Mouse (Mus musculus): ENCODE measurements around the gene Gmeb2. TPM values are rescaled to one million over a fixed set of nuclear protein-coding genes. Genes with fewer than 3 reads are reported as not detected.

Gene Gmeb2
- total RNA-seq, 2 experiments from 2014 or later, result 11.5 to 13.3 TPM

DNA sequence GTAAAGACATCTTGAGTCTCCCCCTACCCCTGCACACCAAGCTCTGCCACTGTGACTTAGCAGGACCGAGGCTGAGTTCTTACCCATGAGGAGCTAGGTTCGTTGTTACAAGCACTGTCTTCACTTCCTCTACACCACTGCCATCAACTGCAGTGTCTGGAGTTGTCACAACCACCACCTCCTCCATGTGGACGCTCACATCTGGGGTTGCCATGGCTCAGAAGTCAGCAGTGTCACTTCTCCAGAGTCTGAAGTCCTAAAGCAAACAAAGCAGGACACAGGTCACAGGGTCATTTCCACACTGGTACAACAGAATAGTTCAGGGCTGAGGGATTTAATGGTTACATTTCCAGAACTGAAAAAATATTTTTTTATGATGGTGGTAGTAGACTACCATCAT is 10.0 kb downstream of the Gmeb2 start:
- intact Hi-C loops (cut with DNase I), result no loop called here
- DNase-seq, result no peak

DNA sequence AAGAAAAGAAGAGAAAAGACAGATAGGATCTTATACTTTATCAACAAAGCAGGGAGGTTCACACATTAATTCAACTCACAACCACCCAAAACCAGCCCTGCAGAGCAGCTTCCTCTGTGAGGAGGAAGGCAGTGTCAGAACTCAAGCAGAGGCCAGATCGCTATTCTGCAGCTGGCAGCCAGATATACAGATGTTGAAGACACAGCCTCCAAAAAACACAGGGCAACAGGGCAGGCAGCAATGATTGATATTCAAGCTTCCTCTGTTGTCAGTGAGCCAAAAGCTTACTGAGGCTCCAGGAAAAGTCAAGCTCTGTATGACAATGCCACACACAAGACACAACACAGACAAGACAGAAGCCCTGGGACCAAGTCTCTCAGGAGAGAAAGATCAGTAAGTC is 11.1 kb downstream of the Gmeb2 start:
- no peak for DNase-seq
- intact Hi-C loops (cut with DNase I), result no loop called here

DNA sequence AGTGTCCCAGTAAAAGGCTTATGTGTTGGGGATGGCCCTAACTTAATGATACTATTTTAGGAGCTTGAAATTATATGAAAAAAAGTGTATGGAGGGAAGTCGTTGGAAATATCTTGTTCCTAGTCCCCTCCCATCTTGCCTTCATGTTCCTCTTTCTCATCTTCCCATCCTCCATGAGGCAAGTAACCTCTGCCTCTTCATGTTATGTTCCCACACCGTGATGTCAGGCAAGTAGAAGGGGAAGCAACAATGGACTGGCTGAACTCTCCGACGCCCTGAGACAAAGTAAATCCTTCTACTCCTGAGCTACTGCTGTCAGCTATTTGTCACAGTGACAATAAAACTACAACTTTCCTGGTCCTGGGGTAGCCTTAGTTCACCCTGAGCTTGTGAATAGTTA is 13.2 kb downstream of the Gmeb2 start:
- DNase-seq, result no peak
- intact Hi-C loops (cut with DNase I), result no loop called here

DNA sequence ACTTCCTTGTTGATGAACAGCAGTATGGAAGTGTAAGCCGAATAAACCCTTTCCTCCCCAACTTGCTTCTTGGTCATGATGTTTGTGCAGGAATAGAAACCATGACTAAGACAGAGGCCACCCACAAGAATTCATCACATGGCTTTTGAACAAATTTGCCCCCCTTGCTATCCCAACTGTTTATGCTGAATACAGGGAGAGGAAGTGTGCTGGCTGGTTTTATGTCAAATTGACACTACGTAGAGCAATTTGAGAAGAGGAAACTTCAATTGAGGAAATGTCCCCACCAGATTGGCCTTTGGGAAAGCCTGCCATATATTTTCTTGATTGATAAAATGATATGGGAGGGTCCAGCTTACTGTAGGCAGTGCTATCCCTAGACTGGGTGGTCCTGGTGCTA is 14.0 kb downstream of the Gmeb2 start:
- intact Hi-C loops (cut with DNase I), result no loop called here
- no peak for DNase-seq

DNA sequence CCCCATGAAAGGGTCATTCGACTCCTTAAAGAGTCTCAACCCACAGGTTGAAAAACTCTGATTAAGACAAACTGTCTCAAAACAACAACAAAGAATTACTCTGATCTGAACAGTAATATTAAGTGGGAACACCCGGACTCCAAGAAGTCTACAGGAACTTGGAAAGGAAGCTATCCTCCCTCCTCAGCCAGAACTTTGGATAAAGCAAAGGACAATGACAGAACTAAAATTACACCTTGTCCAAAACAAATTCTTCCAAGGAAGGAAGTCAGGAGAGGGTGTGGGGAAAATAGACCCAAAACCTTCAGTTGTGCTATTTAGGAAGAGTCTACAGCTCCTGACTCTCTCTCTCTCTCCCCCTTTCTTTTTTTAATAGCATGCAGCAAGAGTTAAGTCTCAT is 15.7 kb downstream of the Gmeb2 start:
- DNase-seq, result no peak
- intact Hi-C loops (cut with DNase I), result no loop called here

DNA sequence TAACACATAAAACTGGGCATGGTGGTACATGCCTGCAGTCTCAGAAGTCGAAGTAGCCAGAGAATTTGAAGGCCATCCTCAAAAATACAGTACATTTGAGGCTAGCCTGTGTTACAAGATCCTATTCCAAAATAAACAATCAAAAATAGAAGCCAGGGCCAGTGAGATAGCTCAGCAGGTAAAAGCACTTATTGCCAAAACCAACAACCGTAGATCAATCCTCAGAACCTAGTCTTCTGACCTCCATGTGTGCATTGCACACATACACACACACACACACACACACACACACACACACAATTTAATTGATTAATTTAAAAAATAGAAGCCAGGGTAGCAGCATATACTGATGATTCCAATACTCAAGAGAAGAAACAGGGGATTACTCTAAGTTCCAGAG is 21.0 kb downstream of the Gmeb2 start:
- DNase-seq, result no peak
- intact Hi-C loops (cut with DNase I), result no loop called here

DNA sequence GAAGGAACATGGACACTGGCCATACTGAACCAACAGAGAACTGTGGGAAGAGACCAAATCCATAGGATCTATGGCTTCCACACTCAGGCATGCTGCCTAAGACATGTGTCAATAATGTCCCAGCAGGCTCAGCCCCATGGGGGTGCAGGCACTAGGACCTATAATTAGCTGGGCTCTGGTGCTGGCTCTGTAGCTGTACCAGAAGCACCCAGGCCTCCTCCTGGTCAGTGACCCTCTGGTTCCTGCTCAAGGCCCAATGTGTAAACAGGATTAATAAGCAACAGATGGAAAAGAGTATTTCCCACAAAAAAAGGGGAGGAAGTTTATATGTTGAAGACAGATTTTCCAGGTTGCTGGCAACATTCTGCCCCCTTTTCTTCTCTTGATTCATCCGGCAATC is 34.6 kb downstream of the Gmeb2 start:
- intact Hi-C loops (cut with DNase I), result no loop called here
- DNase-seq, result no peak

DNA sequence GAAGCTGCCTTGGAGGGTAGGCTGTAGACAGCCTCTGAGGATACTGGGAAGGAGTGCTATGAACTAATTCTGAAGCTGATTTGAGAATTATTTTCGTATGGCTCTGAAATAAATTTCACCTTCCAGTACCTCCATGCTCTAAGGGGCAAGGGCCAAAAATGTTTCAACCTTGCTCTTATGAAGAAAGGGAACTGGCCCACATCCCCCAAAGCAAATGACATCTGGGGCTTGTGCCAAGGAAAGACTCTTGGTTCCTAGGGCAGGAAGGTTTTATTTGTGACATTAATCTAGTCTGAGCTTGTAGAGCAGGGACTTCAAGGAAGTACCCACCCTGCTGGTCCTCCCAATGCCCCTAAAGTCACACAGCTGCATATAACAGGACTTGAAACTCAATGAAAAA is 36.0 kb downstream of the Gmeb2 start:
- intact Hi-C loops (cut with DNase I), result no loop called here
- no peak for DNase-seq

DNA sequence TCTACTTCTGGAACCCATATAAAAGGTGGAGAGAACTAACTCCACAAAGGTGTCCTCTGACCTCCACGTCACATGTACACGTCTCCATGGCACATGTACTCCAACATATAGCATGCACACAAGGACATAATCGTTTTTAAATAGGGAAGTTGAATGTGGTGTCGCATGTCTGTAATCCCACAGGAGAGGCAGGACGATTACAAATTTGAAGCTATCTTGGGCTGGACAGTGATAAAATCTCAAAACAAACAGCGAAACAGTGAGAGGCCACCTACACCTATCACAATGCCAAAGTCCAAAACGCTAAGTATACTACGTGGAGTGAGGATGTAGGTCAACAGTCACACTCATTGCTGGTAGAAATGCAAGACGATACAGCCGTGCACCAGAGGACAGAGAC is 38.6 kb downstream of the Gmeb2 start:
- DNase-seq, result no peak
- intact Hi-C loops (cut with DNase I), result no loop called here

DNA sequence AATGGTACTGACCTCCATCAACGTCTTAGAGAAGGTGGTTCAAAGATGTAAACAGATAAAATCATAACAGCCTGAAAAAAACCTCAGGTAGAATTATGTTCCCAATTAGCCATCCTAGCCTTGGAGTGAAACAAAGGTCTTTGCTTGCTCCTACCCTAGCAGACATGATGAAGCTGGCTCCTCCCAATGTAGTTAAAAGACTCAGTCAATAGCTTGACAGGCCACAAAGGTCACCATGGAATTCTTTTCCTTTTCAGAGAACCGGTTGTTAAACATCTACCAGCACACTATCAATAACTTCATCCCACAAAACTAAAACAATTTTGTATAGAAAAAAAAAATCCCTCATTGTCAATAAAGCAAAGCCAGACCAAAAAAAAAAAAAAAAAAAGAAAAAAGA is 42.8 kb downstream of the Gmeb2 start:
- intact Hi-C loops (cut with DNase I), result no loop called here
- DNase-seq, result no peak

DNA sequence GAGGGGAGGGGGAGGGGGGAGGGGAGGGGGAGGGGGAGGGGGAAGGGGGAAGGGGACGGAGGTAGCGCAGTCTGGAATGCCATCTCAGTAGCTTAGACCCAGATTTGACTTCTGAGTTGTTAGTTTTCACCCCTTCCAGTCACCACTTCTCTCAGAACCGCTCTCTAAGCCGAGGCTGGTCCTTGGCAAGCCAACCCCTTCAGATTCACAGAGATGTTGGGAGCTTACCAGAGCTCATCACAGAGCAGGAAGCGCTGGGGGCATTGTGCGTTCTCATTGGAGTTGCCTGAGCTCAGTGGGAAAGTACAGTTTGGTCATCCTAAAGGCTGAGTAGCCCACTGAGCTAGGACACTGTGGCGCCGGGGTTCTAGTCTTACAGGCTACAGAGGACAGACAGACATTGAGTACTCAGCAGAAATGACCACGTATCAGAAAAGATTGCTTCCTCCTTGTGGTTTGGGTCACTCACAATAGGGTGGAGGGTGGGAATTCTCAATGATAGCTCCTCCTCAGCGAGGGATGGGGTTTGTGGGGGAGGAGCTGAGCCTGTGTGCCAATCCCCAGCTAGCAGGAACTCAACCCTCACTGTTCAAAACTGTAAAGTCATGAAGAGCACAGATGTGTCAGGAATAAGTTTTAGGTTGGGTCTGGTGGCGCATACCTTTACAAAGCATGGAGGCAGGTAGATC is 44.0 kb downstream of the Gmeb2 start:
- intact Hi-C loops (cut with DNase I), result loop anchor here (5.0 kb wide), 1 partner anchor 43 kb away; the partner anchor contains the start of gene Gmeb2
- peak; percentile 26 to 52 for DNase-seq

DNA sequence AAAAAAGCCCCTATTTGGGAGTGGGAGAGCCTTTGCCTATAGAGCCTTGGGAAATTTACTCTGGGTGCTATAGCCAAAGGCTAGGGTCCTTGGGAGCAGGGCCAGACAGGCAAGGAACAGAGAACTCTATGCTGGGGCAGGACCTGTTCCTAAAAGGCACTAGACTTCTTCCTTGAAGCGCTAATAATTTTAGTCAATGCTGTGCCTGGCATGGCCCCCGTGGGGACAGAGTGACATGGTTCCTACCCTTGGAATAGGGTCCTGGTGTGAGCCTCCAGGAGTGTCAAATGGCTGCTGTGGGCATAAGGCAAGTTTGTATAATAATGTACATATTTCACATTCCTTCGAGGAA is 45.5 kb downstream of the Gmeb2 start:
- DNase-seq, result peak in 1 of 2 experiments; percentile 2
- intact Hi-C loops (cut with DNase I), result loop anchor here (5.0 kb wide), 1 partner anchor 45 kb away; the partner anchor contains the start of gene Gmeb2

DNA sequence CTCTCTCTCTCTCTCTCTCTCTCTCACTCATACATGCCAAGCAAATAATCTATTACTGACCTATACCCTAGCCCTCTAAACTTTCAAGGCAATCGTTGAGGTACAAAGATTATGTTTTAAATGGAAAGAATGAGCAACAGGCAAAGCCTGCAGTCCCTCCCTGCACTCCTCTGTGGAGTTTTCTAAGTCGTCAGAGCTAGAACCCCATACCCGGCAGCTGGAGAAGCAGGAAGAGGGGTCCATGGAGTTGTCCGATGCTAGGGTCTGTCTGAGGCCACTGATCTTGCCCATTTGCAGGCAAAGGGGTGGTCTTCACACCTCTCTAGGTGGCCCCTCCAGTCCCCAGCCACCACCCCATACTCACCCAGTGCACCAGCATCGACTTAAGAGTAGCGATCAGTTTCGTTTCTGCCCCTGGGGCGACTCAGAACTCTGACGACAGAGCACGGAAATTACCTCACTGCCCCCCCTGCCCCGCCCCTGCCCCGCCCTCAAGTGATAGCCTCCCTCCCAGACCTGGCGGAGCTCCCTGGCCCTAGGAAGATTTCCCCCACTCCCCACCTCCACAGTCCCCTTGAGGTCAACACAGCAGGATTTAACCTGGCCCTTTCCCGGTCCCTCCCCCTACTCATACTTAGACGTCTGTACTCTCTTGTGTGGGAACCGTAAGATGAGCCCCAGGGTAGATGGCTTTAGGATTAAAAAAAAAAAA is 46.1 kb downstream of the Gmeb2 start, which contains the start of gene Helz2:
Gene Helz2 (minus strand): TSS at position 426 of the 712 bp plus-strand sequence.
- DNase-seq, result peak; percentile 56 to 60
- intact Hi-C loops (cut with DNase I), result loop anchor here (5.0 kb wide), 1 partner anchor 46 kb away; the partner anchor contains the start of gene Gmeb2

DNA sequence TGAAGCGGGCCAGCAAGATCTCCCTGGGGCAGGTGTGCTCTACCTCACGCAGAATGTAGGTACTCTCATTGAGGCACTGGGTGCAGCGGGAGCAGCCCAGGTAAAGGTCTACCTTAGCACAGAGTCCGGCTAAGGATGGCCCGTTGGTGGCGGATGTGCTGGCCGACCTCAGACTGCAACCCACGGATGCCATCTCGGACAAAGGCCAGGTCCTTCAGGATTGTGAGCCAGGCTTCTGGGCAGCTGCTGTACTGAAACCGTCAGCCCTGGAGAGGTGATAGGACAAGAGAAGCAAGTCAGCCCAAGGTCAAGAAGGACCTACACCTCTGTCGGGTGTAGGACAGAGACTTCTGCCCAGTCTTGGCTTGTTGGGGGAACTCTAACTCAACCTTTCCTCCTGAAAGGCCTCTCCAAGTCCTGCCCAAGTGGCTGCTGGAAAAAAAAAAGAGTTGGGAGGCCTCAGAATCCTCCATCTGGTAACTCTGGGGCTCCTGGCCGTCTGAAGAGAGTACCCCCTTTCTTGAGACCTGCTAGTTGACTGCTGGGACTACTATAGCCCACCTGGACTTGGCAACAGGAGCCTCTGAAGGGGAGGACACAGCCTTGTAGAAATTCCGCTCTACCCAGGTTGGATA is 46.9 kb downstream of the Gmeb2 start:
- intact Hi-C loops (cut with DNase I), result loop anchor here (5.0 kb wide), 1 partner anchor 46 kb away; the partner anchor contains the start of gene Gmeb2
- DNase-seq, result peak in 1 of 2 experiments; percentile 2

DNA sequence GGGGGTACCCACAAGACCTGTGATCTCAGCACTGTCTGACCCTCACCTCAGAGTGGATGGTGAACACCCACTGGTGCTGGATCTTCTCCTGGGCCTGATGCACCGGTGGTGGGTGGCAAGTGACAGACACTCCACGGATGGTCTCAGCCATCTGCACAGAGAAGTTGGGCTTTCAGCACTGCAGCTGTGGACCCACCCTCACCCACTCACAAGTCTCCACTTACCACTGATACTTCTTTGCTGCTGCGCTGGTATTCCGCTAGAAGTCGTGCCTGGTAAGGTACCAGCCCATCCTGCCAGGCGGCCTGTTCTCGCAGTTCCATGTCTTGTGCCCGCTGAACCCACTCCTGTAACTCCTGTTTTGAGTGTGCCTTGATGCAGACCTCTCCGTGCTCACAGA is 48.6 kb downstream of the Gmeb2 start:
- intact Hi-C loops (cut with DNase I), result loop anchor here (5.0 kb wide), 1 partner anchor 52 kb away; the partner anchor contains the start of gene Ppdpf
- DNase-seq, result no peak

DNA sequence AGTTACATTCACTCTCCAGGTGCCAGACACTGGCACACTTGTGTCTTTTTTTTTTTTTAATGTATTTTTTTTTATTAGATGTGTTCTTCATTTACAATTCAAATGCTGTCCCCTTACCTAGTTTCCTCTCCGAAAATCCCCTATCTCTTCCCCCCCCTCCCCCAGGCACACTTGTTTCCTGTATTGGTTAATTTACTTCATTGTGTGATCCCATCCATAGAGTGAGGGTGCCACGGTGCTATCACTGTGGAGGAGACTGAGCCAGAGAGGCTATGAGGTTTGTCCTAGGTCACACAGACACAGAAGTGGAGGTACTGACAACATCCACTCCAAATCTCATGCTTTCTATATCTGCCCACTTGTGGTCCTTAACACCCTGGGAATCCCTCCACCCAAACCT is 49.0 kb downstream of the Gmeb2 start:
- no peak for DNase-seq
- intact Hi-C loops (cut with DNase I), result loop anchor here (5.0 kb wide), 1 partner anchor 52 kb away; the partner anchor contains the start of gene Ppdpf

DNA sequence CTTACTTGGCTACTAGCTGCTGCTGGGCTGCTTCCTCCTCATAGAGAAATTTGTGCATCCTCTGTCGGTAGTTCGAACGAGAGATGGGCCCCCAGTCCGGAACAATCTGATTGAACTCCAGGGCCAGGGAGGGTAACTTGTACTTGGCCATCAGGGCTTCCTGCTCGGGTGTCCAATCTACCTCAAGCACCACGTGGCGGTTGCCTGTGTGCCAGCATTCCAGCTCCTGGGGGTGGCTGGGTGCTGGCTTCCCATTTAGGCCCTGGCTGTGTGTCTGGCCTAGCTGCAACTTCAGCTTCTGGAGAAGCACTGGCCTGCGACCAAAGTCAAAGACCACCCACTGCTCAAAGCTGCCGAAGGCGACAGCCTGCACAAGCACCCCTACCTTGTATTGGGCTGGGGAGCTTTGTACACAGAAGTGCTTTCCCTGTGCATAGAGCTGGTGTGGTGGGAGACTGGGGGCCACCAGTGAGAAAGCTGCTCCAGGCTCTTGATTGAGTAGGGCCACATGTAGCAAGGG is 49.7 kb downstream of the Gmeb2 start:
- intact Hi-C loops (cut with DNase I), result loop anchor here (5.0 kb wide), 1 partner anchor 51 kb away; the partner anchor contains the start of gene Ppdpf
- peak; percentile 13 to 35 for DNase-seq

DNA sequence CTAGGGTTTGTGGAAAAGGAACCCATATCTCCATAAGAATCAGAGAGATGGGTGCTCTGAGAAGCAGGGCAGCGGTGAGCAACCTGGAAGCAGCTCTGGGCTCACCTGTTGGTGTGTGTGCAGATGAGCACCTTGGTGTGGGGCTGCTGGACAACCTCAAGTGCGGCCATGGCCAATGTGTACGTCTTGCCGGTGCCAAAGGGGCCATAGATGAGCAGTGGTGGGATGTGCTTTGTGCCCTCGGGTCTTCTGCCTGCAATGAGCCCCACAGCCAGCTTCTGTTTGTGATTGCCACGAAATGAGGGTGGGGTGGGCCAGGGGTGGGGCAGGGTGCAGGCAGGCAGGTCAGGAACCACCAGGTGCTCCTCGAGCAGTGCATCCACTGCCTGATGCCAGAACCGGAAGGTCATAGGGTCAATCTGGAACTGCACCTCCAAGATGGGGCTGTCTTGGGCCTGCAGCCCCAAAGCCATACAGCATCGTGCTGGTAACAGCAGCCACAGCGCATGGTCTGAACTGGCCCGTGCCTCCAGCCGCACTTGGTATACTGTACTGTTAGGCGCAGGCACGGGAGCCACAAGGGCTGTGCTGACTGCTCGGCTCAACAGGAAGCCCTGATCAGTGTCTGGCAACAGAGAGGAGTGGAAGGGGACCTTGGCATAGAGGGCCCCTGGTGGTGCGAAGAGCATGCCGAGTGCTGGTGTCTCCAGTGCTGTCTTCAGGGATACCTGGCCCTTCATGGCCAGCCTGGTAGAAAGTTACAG is 50.4 kb downstream of the Gmeb2 start:
- intact Hi-C loops (cut with DNase I), result loop anchor here (5.0 kb wide), 1 partner anchor 50 kb away; the partner anchor contains the start of gene Ppdpf
- DNase-seq, result peak in 1 of 2 experiments; percentile 2

DNA sequence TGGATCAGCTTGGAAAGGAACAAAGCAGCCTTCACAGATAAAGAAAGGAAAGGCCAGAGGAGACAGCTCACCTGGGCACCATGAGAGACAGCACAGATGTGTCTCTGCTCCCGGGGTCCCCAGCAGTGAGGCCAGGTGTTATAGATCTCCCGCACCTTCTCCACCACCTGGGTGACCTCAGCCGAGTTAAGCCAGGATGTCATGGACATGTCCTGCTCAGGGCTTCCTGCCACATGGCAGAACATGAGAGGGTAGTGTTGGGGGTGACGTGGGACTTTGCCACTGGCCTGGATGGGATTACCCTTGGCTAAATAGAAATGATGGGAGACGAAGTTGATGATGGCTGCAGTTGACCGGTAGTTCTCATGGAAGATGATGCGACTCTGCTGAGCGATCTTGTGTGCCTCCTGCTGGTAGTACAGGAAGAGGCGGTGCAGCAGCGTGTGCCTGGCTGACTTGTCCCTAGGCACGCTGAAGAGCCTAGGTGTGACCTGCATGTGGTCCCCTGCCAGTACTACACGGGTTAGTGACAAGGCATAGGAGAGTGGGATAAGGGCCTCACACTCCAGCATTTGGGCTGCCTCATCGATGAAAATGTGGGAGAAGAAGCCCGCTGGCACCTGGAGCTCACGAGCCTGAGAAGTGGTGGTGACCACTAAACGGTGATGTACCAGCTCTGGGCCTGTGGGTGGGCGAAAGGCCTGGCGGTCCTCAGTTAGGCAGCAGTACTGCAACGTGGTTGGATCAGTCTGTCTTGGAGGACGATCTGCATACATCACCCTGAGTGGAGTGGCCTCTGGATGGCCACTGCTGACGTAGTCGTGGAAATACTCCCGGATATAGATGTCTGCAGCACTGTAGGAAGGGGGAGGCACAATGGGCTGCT is 51.9 kb downstream of the Gmeb2 start:
- DNase-seq, result no peak
- intact Hi-C loops (cut with DNase I), result loop anchor here (5.0 kb wide), 1 partner anchor 49 kb away; the partner anchor contains the start of gene Ppdpf

Measured in heart, postnatal 14 days (tissue).